Mouse (Mus musculus): ENCODE measurements at regions not wholly inside any gene's neighbourhood (a gene's known extent, or its start where the extent isn't known, plus 50 kb on each side); places are given as distances from the start of the nearest gene placed in this dataset.

- TF ChIP-seq CTCF (IDR thresholded peaks at IDR 0.05; ENCODE audit: low read depth) (no peak), EP300 (IDR thresholded peaks at IDR 0.05; ENCODE audit: low read depth) (no peak)
Measured at GRCm38 (mm10) chr15:42069072-42069471, 1934.9 kb downstream of the 9330182O14Rik start.
